Mouse (Mus musculus): ENCODE measurements around the gene Sh3bgr.

Sh3bgr gene

GRCm38 (mm10) chr16:96199913-96200701 lies at the start of gene Sh3bgr:
Sh3bgr (plus strand) TSS chr16:96200450.
- DNase-seq, result peak; percentile 25

GRCm38 (mm10) chr16:96150995-96151394 lies 49.3 kb upstream of the Sh3bgr start:
- DNase-seq, result no peak

GRCm38 (mm10) chr16:96151551-96151950 lies 48.7 kb upstream of the Sh3bgr start:
- DNase-seq, result peak; percentile 79

GRCm38 (mm10) chr16:96154476-96154875 lies 45.8 kb upstream of the Sh3bgr start:
- no peak for DNase-seq

- DNase-seq, result peak; percentile 33
Measured at GRCm38 (mm10) chr16:96156019-96156418, 44.2 kb upstream of the Sh3bgr start.

GRCm38 (mm10) chr16:96157171-96157570 lies 43.1 kb upstream of the Sh3bgr start:
- no peak for DNase-seq

- DNase-seq, result no peak
Measured at GRCm38 (mm10) chr16:96158511-96159080, 41.7 kb upstream of the Sh3bgr start.

GRCm38 (mm10) chr16:96159091-96159731 lies 41.0 kb upstream of the Sh3bgr start:
- DNase-seq, result peak; percentile 64

GRCm38 (mm10) chr16:96159794-96160346 lies 40.4 kb upstream of the Sh3bgr start:
- DNase-seq, result no peak

- no peak for DNase-seq
Measured at GRCm38 (mm10) chr16:96160927-96161326, 39.3 kb upstream of the Sh3bgr start.

- DNase-seq, result no peak
Measured at GRCm38 (mm10) chr16:96161336-96161735, 38.9 kb upstream of the Sh3bgr start.

- DNase-seq, result no peak
Measured at GRCm38 (mm10) chr16:96165723-96166264, 34.5 kb upstream of the Sh3bgr start.

GRCm38 (mm10) chr16:96168837-96169236 lies 31.4 kb upstream of the Sh3bgr start:
- DNase-seq, result no peak

- DNase-seq, result no peak
Measured at GRCm38 (mm10) chr16:96173648-96174047, 26.6 kb upstream of the Sh3bgr start.

- no peak for DNase-seq
Measured at GRCm38 (mm10) chr16:96175399-96175798, 24.9 kb upstream of the Sh3bgr start.

- DNase-seq, result no peak
Measured at GRCm38 (mm10) chr16:96179156-96179555, 21.1 kb upstream of the Sh3bgr start.

GRCm38 (mm10) chr16:96187619-96188018 lies 12.6 kb upstream of the Sh3bgr start:
- DNase-seq, result no peak

GRCm38 (mm10) chr16:96191531-96192506 lies 8.4 kb upstream of the Sh3bgr start, which contains the start of gene Lca5l:
Lca5l (minus strand) TSS chr16:96192271.
- peak; percentile 100 for DNase-seq

GRCm38 (mm10) chr16:96200702-96201028 lies 415 bp downstream of the Sh3bgr start:
- no peak for DNase-seq

- no peak for DNase-seq
Measured at GRCm38 (mm10) chr16:96201485-96202232, 1.4 kb downstream of the Sh3bgr start.

- no peak for DNase-seq
Measured at GRCm38 (mm10) chr16:96209789-96210188, 9.5 kb downstream of the Sh3bgr start.
